Mouse (Mus musculus): Measurements from ENCODE around the gene Il17a. TPM values are rescaled to one million over a fixed set of nuclear protein-coding genes. Genes with fewer than 3 reads are reported as not detected.

Gene Il17a
- not detected in 2 replicates for polyA plus RNA-seq (2012)

DNA sequence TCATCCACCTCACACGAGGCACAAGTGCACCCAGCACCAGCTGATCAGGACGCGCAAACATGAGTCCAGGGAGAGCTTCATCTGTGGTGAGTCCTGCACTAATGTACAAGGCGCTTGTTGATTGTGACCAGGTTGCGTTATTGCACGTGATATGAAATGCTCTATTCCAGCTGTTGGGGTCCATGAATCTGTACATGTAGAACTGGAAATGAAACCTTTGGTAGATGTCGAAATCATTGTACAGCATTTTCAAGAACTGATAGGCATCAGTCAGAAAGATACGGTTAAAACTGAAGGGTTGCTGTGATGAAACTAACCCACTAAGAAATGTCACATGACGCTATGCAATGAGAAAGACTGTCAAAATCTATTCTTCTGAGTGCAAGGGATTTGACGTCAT lies at the start of gene Il17a:
Gene Il17a, plus strand, starts transcription at position 3 of the 400 bp plus-strand sequence.

Other genes starting within 250 kb of the Il17a start
- gene Pkhd1, start 112.8 kb upstream of the Il17a start, polyA plus RNA-seq (2012) = not detected in 2 replicates
- gene Il17f, start 59.7 kb downstream of the Il17a start, polyA plus RNA-seq (2012) = 0.13 and 0.22 TPM in 2 replicates
- 226 and 289 TPM in 2 replicates for gene Mcm3, start 89.4 kb downstream of the Il17a start, polyA plus RNA-seq (2012)
- gene Paqr8, start 159.7 kb downstream of the Il17a start, polyA plus RNA-seq (2012) = 1.7 and 1.8 TPM in 2 replicates
- gene Efhc1, start 220.7 kb downstream of the Il17a start, polyA plus RNA-seq (2012) = 0.18 and 0.43 TPM in 2 replicates

Measured in megakaryocyte-erythroid progenitor cell, adult 5 weeks (primary cell).